Mouse (Mus musculus) liver, postnatal 0 days (tissue): ENCODE results near the gene Wscd2. TPM values are rescaled to one million over a fixed set of nuclear protein-coding genes. Genes with fewer than 3 reads are reported as not detected.

Source experiments
- ATAC-seq: fragments of 200-750 bp; cut with Nextera tagmentation; 2 replicates; pipeline ENCODE4 v1.8.0; 2017; ENCODE audit warnings: mild to moderate bottlenecking, moderate library complexity
- DNase-seq: peaks from one replicate; pipeline ENCODE4 v3.0.0-alpha.2; 2016
- H3K27ac ChIP-seq: fragments of 300-500 bp; sonication (generic); 2 replicates; pipeline ENCODE4 v1.5.1; 2014; ENCODE audit warnings: antibody characterized with exemption, moderate library complexity, mild to moderate bottlenecking, low read depth
- H3K27me3 ChIP-seq: fragments of 300-500 bp; sonication (generic); 2 replicates; pipeline ENCODE4 v1.6.1; 2014; ENCODE audit warnings: low read length, control low read depth, mixed read lengths; ENCODE audit not compliant: insufficient read depth
- H3K36me3 ChIP-seq: fragments of 300-500 bp; sonication (generic); replicated peaks from 2 replicates; pipeline ENCODE4 v1.6.1; 2014; ENCODE audit warnings: mild to moderate bottlenecking, control low read depth, low read length, moderate library complexity, mixed read lengths; ENCODE audit not compliant: insufficient read depth
- H3K4me1 ChIP-seq: fragments of 300-500 bp; sonication (generic); 2 replicates; pipeline ENCODE4 v1.6.1; 2014; ENCODE audit warnings: antibody characterized with exemption, mild to moderate bottlenecking, control low read depth; ENCODE audit not compliant: insufficient read depth
- H3K4me2 ChIP-seq: fragments of 300-500 bp; sonication (generic); 2 replicates; pipeline ENCODE4 v1.6.1; 2014; ENCODE audit warnings: low read depth, mild to moderate bottlenecking, low read length, moderate library complexity, mixed read lengths
- H3K4me3 ChIP-seq: fragments of 300-500 bp; sonication (generic); 2 replicates; pipeline ENCODE4 v1.5.1; 2014; ENCODE audit warnings: low read depth, low read length
- H3K9ac ChIP-seq: fragments of 300-500 bp; sonication (generic); replicated peaks from 2 replicates; pipeline ENCODE4 v1.6.1; 2014; ENCODE audit warnings: mild to moderate bottlenecking, moderate library complexity
- H3K9me3 ChIP-seq: fragments of 300-500 bp; sonication (generic); 2 replicates; pipeline ENCODE4 v1.6.1; 2016; ENCODE audit warnings: mild to moderate bottlenecking, control low read depth, low read length, mixed read lengths
- CTCF ChIP-seq: sonication (generic); IDR thresholded peaks from 2 replicates; pipeline ENCODE4 v1.5.1; 2016; ENCODE audit warnings: antibody characterized with exemption, low read depth
- EP300 ChIP-seq: IDR thresholded peaks from 2 replicates; pipeline ENCODE4 v1.6.1; 2016; ENCODE audit warnings: antibody characterized with exemption, low read depth, mild to moderate bottlenecking
- WGBS: fragments of 180-500 bp; shearing (Covaris S2); extraction: QIAGEN DNeasy Blood & Tissue Kit; methylation state at CpG from one replicate; pipeline ENCODE4 v1.1.7; 2014; ENCODE audit not compliant: insufficient replicate concordance; 5-methylcytosine and 5-hydroxymethylcytosine counted together
- polyA plus RNA-seq: library from polyadenylated mRNA; unstranded; fragments of >200 nt; fragmentation: Nextera tagmentation; extraction: Ambion mirVana; gene quantifications from 2 replicates; pipeline ENCODE4 v1.2.1, GENCODE M21; 2015

The Wscd2 gene
- polyA plus RNA-seq, 1 experiment from 2014 or later = not detected

- no peak overlapping the region for H3K9ac ChIP-seq
- DNase-seq = no peak
- no peaks in the 10 kb centered on the region for H3K9me3 ChIP-seq
- no peak for TF ChIP-seq CTCF
- no peak for TF ChIP-seq EP300
- no peak for ATAC-seq
- H3K4me3 ChIP-seq = no peak overlapping the region
- no peak overlapping the region for H3K27ac ChIP-seq
- H3K36me3 ChIP-seq = no peaks in the 10 kb centered on the region
- no peak overlapping the region for H3K4me2 ChIP-seq
- H3K4me1 ChIP-seq = no peaks in the 10 kb centered on the region
- 75% methylated on average over 4 of the region's 4 CpGs for WGBS
- H3K27me3 ChIP-seq = no peaks in the 10 kb centered on the region
Measured at GRCm38 (mm10) chr5:113625068-113625467, 134.9 kb downstream of the Wscd2 start.

- no peaks in the 10 kb centered on the region for H3K4me1 ChIP-seq
- no peak for TF ChIP-seq CTCF
- no peak for TF ChIP-seq EP300
- H3K27ac ChIP-seq = no peak overlapping the region
- no peaks in the 10 kb centered on the region for H3K9me3 ChIP-seq
- no peak overlapping the region for H3K4me2 ChIP-seq
- H3K27me3 ChIP-seq = no peaks in the 10 kb centered on the region
- 48% methylated on average over 8 of the region's 8 CpGs for WGBS
- DNase-seq (no peak), ATAC-seq (no peak)
- H3K4me3 ChIP-seq = no peak overlapping the region
- H3K9ac ChIP-seq = no peak overlapping the region
- no peaks in the 10 kb centered on the region for H3K36me3 ChIP-seq
Measured at GRCm38 (mm10) chr5:113626352-113626751, 136.2 kb downstream of the Wscd2 start.

- Histone ChIP-seq H3K4me1 (no peaks in the 10 kb centered on the region), H3K4me2 (no peak overlapping the region), H3K36me3 (no peaks in the 10 kb centered on the region), H3K27me3 (no peaks in the 10 kb centered on the region), H3K27ac (no peak overlapping the region), H3K4me3 (no peak overlapping the region), H3K9ac (no peak overlapping the region), H3K9me3 (no peaks in the 10 kb centered on the region)
- ATAC-seq = no peak
- TF ChIP-seq EP300 (no peak), CTCF (no peak)
- no peak for DNase-seq
- 71% methylated on average over 5 of the region's 5 CpGs for WGBS
Measured at GRCm38 (mm10) chr5:113626991-113627390, 136.9 kb downstream of the Wscd2 start.

- 33% methylated on average over 11 of the region's 11 CpGs for WGBS
- Histone ChIP-seq H3K4me2 (no peak overlapping the region), H3K9me3 (no peaks in the 10 kb centered on the region), H3K4me1 (no peaks in the 10 kb centered on the region), H3K4me3 (no peak overlapping the region), H3K9ac (no peak overlapping the region), H3K27ac (no peak overlapping the region), H3K36me3 (no peaks in the 10 kb centered on the region), H3K27me3 (no peaks in the 10 kb centered on the region)
- DNase-seq (no peak), ATAC-seq (no peak)
- TF ChIP-seq EP300 (no peak), CTCF (no peak)
Measured at GRCm38 (mm10) chr5:113627820-113628437, 137.8 kb downstream of the Wscd2 start.

- DNase-seq (no peak), ATAC-seq (no peak)
- TF ChIP-seq CTCF (no peak), EP300 (no peak)
- 66% methylated on average over 3 of the region's 3 CpGs for WGBS
- no peaks in the 10 kb centered on the region for H3K36me3 ChIP-seq
- H3K27me3 ChIP-seq = no peaks in the 10 kb centered on the region
- no peak overlapping the region for H3K4me3 ChIP-seq
- H3K9ac ChIP-seq = no peak overlapping the region
- no peaks in the 10 kb centered on the region for H3K9me3 ChIP-seq
- no peaks in the 10 kb centered on the region for H3K4me1 ChIP-seq
- no peak overlapping the region for H3K4me2 ChIP-seq
- H3K27ac ChIP-seq = no peak overlapping the region
Measured at GRCm38 (mm10) chr5:113629248-113629647, 139.1 kb downstream of the Wscd2 start.

- DNase-seq (no peak), ATAC-seq (no peak)
- H3K9ac ChIP-seq = no peak overlapping the region
- no peaks in the 10 kb centered on the region for H3K27me3 ChIP-seq
- no peak overlapping the region for H3K4me3 ChIP-seq
- H3K9me3 ChIP-seq = no peaks in the 10 kb centered on the region
- WGBS = 56% methylated on average over 10 of the region's 10 CpGs
- no peaks in the 10 kb centered on the region for H3K4me1 ChIP-seq
- H3K27ac ChIP-seq = no peak overlapping the region
- TF ChIP-seq CTCF (no peak), EP300 (no peak)
- H3K36me3 ChIP-seq = no peaks in the 10 kb centered on the region
- H3K4me2 ChIP-seq = no peak overlapping the region
Measured at GRCm38 (mm10) chr5:113630116-113630515, 140.0 kb downstream of the Wscd2 start.
